Mouse (Mus musculus): ENCODE measurements at regions not wholly inside any gene's neighbourhood (a gene's known extent, or its start where the extent isn't known, plus 50 kb on each side); places are given as distances from the start of the nearest gene placed in this dataset.

- 89% methylated on average over 8 of the region's 8 CpGs for WGBS
- H3K9me3 ChIP-seq, result no peaks in the 10 kb centered on the region
- H3K9ac ChIP-seq, result no peak overlapping the region
- ATAC-seq (replicated peaks), result no peak
- no peaks in the 10 kb centered on the region for H3K27me3 ChIP-seq (replicated peaks)
- H3K4me1 ChIP-seq, result no peaks in the 10 kb centered on the region
- H3K36me3 ChIP-seq (replicated peaks), result no peaks in the 10 kb centered on the region
- H3K4me3 ChIP-seq, result no peak overlapping the region
- H3K27ac ChIP-seq, result no peak overlapping the region
- H3K4me2 ChIP-seq, result no peak overlapping the region
These were observed 52.9 kb upstream of the Gorab start for GRCm38 (mm10) chr1:163456366-163456765.

Data from midbrain, embryonic 15.5 days (tissue).